Mouse (Mus musculus) neural tube, embryonic 12.5 days (tissue): Measurements from ENCODE around the gene Mepce. TPM values are rescaled to one million over a fixed set of nuclear protein-coding genes. Genes with fewer than 3 reads are reported as not detected.

Experiments
- polyA plus RNA-seq: library from polyadenylated mRNA; unstranded; fragments of >200 nt; fragmentation: Nextera tagmentation; extraction: Ambion mirVana; gene quantifications from 2 replicates; pipeline ENCODE4 v1.2.1, GENCODE M21; 2016

Mepce gene
- polyA plus RNA-seq, 1 experiment from 2014 or later = 15.4 TPM

Other genes starting within 250 kb of the Mepce start
- 109 and 118 TPM in 2 replicates for gene Actl6b, start 234.1 kb downstream of the Mepce start, polyA plus RNA-seq
- 1.8 TPM in 2 replicates for gene Tfr2, start 217.8 kb downstream of the Mepce start, polyA plus RNA-seq
- 36.8 and 42.1 TPM in 2 replicates for gene Mospd3, start 186.6 kb downstream of the Mepce start, polyA plus RNA-seq
- 51.8 and 52.0 TPM in 2 replicates for gene Pcolce, start 173.9 kb downstream of the Mepce start, polyA plus RNA-seq
- gene Fbxo24, start 158.7 kb downstream of the Mepce start, polyA plus RNA-seq = 0.11 and 0.39 TPM in 2 replicates
- gene Lrch4, start 158.5 kb downstream of the Mepce start, polyA plus RNA-seq = 29.4 and 32.5 TPM in 2 replicates
- 8.9 and 9.4 TPM in 2 replicates for gene Gm20605, start 158.5 kb downstream of the Mepce start, polyA plus RNA-seq
- gene Sap25, start 146.3 kb downstream of the Mepce start, polyA plus RNA-seq = 7.6 and 9.5 TPM in 2 replicates
- 0.19 and 0.29 TPM in 2 replicates for gene Irs3, start 141.9 kb downstream of the Mepce start, polyA plus RNA-seq
- gene Agfg2, start 102.9 kb downstream of the Mepce start, polyA plus RNA-seq = 20.8 and 22.2 TPM in 2 replicates
- 16.4 and 21.8 TPM in 2 replicates for gene Nyap1, start 46.0 kb downstream of the Mepce start, polyA plus RNA-seq
- 68.4 and 68.7 TPM in 2 replicates for gene Tsc22d4, start 41.9 kb downstream of the Mepce start, polyA plus RNA-seq
- gene Ppp1r35, start 8.8 kb downstream of the Mepce start, polyA plus RNA-seq = 61.5 TPM in 2 replicates
- 12.2 and 16.6 TPM in 2 replicates for gene Zcwpw1, start 143 bp upstream of the Mepce start, polyA plus RNA-seq
- gene Pilra, start 48.6 kb upstream of the Mepce start, polyA plus RNA-seq = 0.57 and 0.93 TPM in 2 replicates
- gene Pilrb1, start 70.5 kb upstream of the Mepce start, polyA plus RNA-seq = not detected in 2 replicates
- not detected in 2 replicates for gene Pilrb2, start 84.2 kb upstream of the Mepce start, polyA plus RNA-seq
- gene Cyp3a13, start 134.0 kb upstream of the Mepce start, polyA plus RNA-seq = not detected in 2 replicates
- 0.43 and 0.61 TPM in 2 replicates for gene Gjc3, start 175.4 kb upstream of the Mepce start, polyA plus RNA-seq
- gene Azgp1, start 193.9 kb upstream of the Mepce start, polyA plus RNA-seq = not detected in 2 replicates
- not detected in 2 replicates for gene Smok3a, start 233.6 kb upstream of the Mepce start, polyA plus RNA-seq
- gene Smok3b, start 233.8 kb upstream of the Mepce start, polyA plus RNA-seq = not detected in 2 replicates